Mouse (Mus musculus) intestine, embryonic 15.5 days (tissue): ENCODE measurements around the gene Lrsam1. TPM values are rescaled to one million over a fixed set of nuclear protein-coding genes. Genes with fewer than 3 reads are reported as not detected.

ENCODE experiments used
- ATAC-seq: fragments of 200-750 bp; cut with Nextera tagmentation; 2 replicates; pipeline ENCODE4 v1.8.0; 2017; ENCODE audit warnings: moderate TSS enrichment, moderate library complexity
- H3K27ac ChIP-seq: fragments of 300-500 bp; sonication (generic); 2 replicates; pipeline ENCODE4 v1.5.1; 2015; ENCODE audit warnings: mild to moderate bottlenecking, inconsistent platforms
- H3K27me3 ChIP-seq: fragments of 300-500 bp; sonication (generic); replicated peaks from 2 replicates; pipeline ENCODE4 v1.6.1; 2015; ENCODE audit warnings: inconsistent platforms
- H3K36me3 ChIP-seq: fragments of 300-500 bp; sonication (generic); 2 replicates; pipeline ENCODE4 v1.6.1; 2015; ENCODE audit warnings: inconsistent platforms
- H3K4me1 ChIP-seq: fragments of 300-500 bp; sonication (generic); replicated peaks from 2 replicates; pipeline ENCODE4 v1.6.1; 2015; ENCODE audit warnings: inconsistent platforms
- H3K4me2 ChIP-seq: fragments of 300-500 bp; sonication (generic); replicated peaks from 2 replicates; pipeline ENCODE4 v1.6.1; 2015; ENCODE audit warnings: mild to moderate bottlenecking, inconsistent platforms
- H3K4me3 ChIP-seq: fragments of 300-500 bp; sonication (generic); replicated peaks from 2 replicates; pipeline ENCODE4 v1.5.1; 2015; ENCODE audit warnings: inconsistent platforms
- H3K9ac ChIP-seq: fragments of 300-500 bp; sonication (generic); 2 replicates; pipeline ENCODE4 v1.6.1; 2015; ENCODE audit warnings: inconsistent platforms
- H3K9me3 ChIP-seq: fragments of 300-500 bp; sonication (generic); 2 replicates; pipeline ENCODE4 v1.6.1; 2016; ENCODE audit warnings: inconsistent platforms
- WGBS: fragments of 180-500 bp; shearing (Covaris S2); methylation state at CpG from one replicate; pipeline ENCODE4 v1.1.7; 2015; 5-methylcytosine and 5-hydroxymethylcytosine counted together
- polyA plus RNA-seq: library from polyadenylated mRNA; unstranded; fragments of >200 nt; fragmentation: Nextera tagmentation; extraction: Ambion mirVana; gene quantifications from 2 replicates; pipeline ENCODE4 v1.2.1, GENCODE M21; 2015

Gene Lrsam1
- polyA plus RNA-seq, 1 experiment from 2014 or later: 7.2 TPM

DNA sequence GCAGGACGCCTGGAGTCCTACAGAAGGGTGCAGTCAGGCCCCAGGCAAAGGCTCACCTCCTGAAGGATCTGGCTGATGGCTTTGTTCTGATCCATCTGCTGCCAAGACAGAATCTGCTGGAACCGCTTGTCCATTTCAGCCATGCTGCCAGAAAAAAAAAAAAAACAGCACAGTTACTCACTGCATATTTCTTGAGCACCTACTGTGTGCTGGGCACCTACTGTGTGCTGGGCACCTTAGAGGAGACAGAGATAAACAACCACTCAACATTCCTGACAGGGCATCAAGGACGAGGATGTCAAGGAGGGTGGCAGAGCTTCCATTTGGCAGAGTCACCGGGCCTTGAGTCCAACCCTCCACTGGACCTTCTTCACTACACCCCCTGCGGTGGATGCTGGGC, 22.7 kb downstream of the Lrsam1 start:
- Histone ChIP-seq H3K36me3 (peaks cover 12% of the 10 kb centered on the region; the same call in 1 of the 2 replicates), H3K9ac (no peak overlapping the region), H3K9me3 (no peaks in the 10 kb centered on the region), H3K4me3 (no peak overlapping the region), H3K4me1 (no peaks in the 10 kb centered on the region), H3K4me2 (no peak overlapping the region), H3K27ac (no peak overlapping the region), H3K27me3 (no peaks in the 10 kb centered on the region)
- WGBS: 91% methylated on average over 5 of the region's 5 CpGs
- ATAC-seq: no peak

DNA sequence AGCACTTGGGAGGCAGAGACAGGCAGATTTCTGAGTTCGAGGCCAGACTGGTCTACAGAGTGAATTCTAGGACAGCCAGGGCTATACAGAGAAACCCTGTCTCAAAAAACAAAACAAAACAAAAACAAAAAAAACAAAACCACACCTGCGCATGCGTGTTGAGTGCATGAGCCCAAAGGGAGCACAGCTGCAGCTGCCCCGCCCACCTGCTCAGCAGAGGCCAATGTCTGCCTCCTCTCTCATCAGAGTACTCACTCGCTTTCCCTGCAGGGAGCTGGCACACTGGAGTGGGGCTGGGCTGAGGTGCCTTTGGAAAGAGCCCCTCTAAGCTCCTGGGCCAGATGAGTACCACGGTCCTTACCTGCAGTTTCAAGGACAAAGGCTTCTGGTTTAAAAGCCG, 29.7 kb downstream of the Lrsam1 start:
- Histone ChIP-seq H3K9me3 (no peaks in the 10 kb centered on the region), H3K4me3 (no peak overlapping the region), H3K36me3 (0 out of 2 replicates have a peak, but pooled peaks cover 5% of the 10 kb centered on the region), H3K9ac (no peak overlapping the region), H3K27me3 (no peaks in the 10 kb centered on the region), H3K27ac (no peak overlapping the region), H3K4me1 (no peaks in the 10 kb centered on the region), H3K4me2 (no peak overlapping the region)
- ATAC-seq: no peak
- 77% methylated on average over 7 of the region's 7 CpGs for WGBS

DNA sequence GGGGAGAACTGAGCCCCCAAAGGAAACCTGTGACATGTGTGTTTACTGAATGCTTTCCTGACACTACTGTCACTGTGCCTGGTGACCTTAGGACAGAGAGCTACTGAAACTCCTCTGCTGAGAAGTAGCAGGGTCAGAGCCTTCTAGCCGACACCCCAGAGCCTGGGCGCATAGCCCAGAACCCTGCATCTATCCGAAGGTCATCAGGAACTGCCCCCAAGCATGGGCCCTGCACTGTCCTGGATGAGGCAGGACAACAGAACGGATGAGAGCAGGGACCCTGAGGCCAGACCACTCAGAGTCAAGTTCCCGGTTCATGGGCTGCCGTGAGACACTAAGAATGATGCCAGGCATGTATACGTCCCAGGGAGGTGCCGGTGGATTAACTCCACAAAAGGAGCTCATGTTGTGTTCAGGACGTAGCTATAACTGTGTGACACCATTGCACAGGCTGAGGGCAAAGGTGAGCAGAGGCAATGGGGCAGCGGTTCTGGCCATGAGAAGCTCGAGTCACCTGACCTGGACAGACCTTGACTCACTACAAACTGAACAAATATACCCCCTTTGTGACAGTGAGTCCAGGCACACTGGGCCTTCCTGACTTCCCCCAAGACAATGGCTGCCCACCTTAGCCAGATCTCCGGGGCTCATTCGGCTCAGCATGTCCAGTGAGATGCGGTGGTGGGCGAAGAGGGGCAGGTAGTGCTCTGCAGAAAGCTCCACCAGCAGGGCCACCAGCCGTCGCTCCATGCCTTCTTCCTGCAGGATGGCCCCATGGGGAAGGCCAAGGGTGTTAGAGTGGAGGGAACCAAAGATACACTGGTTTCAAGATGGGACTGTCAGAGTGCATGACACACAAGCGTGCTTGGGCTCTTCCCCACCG, 32.2 kb downstream of the Lrsam1 start:
- no peaks in the 10 kb centered on the region for H3K27me3 ChIP-seq
- H3K4me1 ChIP-seq: no peaks in the 10 kb centered on the region
- no peak overlapping the region for H3K9ac ChIP-seq
- no peaks in the 10 kb centered on the region for H3K9me3 ChIP-seq
- H3K4me2 ChIP-seq: no peak overlapping the region
- peaks cover 13% of the 10 kb centered on the region; the same call in 1 of the 2 replicates for H3K36me3 ChIP-seq
- no peak overlapping the region for H3K4me3 ChIP-seq
- no peak for ATAC-seq
- 85% methylated on average over 19 of the region's 19 CpGs for WGBS
- H3K27ac ChIP-seq: no peak overlapping the region

DNA sequence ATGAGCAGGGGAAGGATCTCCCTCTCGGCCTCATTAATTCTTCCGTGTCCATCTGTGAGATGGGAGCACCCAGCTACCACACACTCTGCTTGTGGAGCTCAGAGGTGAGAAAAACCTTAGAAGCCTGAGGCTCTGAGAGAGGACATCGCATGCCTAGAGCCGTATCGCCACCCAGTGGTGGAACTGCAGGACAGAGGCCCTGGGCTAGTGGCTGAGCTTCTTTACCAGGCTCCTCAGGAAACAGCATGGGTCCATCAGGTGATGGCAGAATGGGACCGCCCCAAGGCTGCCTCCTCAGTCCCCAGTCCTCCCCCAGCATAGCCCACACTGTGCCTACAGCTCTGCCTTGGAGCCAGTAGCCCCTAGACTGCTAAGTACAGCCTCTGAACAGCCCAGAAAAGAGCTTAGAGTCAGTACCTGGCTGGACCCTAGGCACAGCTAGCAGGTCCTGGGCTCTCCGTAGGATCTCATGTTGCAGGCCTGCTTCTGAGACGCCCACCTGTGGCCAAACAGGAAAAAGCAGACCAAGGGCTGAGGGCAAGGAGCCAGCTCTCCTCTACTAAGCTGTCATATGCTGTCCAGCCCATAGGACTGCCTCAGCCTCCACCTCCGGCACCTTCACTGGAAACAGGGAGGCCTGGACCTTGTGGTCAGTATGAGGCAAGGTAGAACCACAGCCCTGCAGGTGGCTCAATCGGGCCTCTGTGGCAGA, 33.0 kb downstream of the Lrsam1 start:
- H3K9me3 ChIP-seq: no peaks in the 10 kb centered on the region
- 34% methylated on average over 10 of the region's 10 CpGs for WGBS
- H3K27me3 ChIP-seq: no peaks in the 10 kb centered on the region
- H3K27ac ChIP-seq: no peak overlapping the region
- H3K4me3 ChIP-seq: no peak overlapping the region
- H3K4me1 ChIP-seq: no peaks in the 10 kb centered on the region
- no peak overlapping the region for H3K9ac ChIP-seq
- no peak overlapping the region for H3K4me2 ChIP-seq
- H3K36me3 ChIP-seq: peaks cover 16% of the 10 kb centered on the region; the same call in 1 of the 2 replicates
- peak; percentile 59 for ATAC-seq

DNA sequence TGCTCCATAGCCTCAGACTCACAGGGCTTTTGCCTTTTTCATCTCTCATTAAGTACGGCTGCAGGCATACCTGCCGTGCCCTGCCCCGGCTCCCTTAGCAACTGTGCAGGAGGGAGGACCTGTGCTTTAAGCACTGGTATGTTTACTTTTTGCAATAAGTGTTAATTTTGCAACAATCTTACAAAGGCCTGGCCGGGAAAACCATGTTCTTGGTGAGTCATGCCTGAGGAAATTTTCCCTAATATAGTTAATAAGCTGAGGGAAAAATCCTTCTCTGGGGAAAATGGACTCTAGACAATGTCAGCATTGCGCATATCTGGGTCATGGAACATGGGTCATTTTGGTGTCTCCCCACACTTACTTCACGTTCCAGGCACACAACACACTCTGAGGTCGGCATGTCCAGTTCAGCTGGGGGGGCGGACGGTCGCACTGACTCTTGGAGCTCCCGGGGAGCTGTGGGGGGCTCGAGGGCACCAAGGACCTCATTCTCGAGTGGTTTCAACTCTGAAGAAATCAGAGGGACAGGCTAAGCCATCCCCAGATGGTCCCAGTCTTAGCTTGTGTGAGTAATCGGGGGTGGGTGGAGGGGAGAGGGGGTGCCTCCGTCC, 33.7 kb downstream of the Lrsam1 start:
- no peaks in the 10 kb centered on the region for H3K4me1 ChIP-seq
- no peaks in the 10 kb centered on the region for H3K27me3 ChIP-seq
- H3K4me3 ChIP-seq: no peak overlapping the region
- H3K9ac ChIP-seq: no peak overlapping the region
- no peaks in the 10 kb centered on the region for H3K9me3 ChIP-seq
- peak; percentile 7; the same call in 1 of the 2 replicates for ATAC-seq
- H3K27ac ChIP-seq: no peak overlapping the region
- peaks cover 13% of the 10 kb centered on the region for H3K36me3 ChIP-seq
- H3K4me2 ChIP-seq: no peak overlapping the region
- 63% methylated on average over 15 of the region's 15 CpGs for WGBS

DNA sequence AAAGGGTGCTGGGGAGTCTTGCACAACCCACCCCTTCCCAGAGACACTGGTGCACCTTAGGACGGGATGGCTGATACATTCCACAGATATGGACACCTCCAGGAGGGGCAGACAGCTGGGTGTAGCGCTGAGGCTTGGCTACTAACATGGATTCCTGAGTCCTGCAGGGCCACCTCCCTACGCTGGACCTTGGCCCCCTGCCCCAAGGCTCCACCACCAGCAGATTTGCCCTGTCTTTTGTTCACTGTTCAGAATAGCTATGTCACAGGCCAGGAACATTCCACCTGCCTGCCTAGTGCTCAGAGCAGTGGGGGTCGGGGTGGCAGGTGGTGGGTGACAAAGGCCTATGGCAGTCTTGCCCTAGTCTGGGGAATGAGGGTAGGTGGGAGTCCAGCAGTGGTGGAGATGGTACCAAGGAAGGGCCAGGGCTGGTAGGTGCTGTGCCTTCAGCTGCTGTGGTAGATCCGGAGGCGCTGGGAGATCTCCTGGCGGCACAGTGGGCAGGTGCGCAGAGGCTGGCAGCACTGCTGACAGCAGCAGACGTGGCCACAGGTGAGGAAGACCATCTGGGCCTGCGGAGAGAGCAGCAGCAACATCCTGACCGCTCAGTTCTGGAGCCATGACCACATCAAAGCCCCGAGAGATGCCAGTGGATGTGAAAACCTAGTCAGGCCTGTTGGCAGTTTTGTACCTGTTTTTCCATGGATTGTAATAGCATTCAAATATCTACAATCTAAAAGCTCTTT, 34.9 kb downstream of the Lrsam1 start:
- Histone ChIP-seq H3K9me3 (no peaks in the 10 kb centered on the region), H3K4me1 (no peaks in the 10 kb centered on the region), H3K36me3 (peaks cover 24% of the 10 kb centered on the region), H3K27ac (no peak overlapping the region), H3K9ac (no peak overlapping the region), H3K4me2 (no peak overlapping the region), H3K27me3 (no peaks in the 10 kb centered on the region), H3K4me3 (no peak overlapping the region)
- no peak for ATAC-seq
- 83% methylated on average over 12 of the region's 12 CpGs for WGBS

DNA sequence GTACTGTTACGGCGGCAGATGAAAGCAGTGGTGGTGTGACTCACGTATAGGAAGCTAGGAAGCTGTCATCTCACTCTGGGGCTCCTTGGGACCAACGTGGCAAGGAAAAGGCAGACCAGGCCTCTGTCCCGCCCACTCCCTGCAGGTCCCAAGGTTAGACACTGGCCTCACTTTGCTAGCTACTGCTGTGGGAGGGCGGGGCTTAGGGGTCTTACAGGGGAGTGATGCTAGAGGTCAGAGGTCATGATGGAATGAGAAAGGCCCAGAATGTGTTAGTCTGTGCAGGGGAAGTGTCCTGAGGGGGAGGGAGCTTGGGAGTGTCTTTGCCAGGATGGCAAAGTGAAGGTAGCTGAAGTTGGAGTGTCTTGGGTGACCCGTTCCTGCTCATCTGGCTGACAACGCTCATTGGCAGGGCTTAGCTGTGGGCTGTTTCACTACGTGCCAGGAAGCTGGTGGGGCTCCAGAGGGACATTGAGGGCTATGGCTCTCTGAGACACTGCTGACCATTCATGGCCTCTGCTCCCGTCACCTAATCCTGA, 37.0 kb downstream of the Lrsam1 start:
- Histone ChIP-seq H3K9ac (no peak overlapping the region), H3K4me2 (no peak overlapping the region), H3K4me3 (no peak overlapping the region), H3K4me1 (no peaks in the 10 kb centered on the region), H3K36me3 (peaks cover 32% of the 10 kb centered on the region), H3K9me3 (no peaks in the 10 kb centered on the region), H3K27ac (no peak overlapping the region), H3K27me3 (no peaks in the 10 kb centered on the region)
- no peak for ATAC-seq
- WGBS: 75% methylated on average over 10 of the region's 10 CpGs

DNA sequence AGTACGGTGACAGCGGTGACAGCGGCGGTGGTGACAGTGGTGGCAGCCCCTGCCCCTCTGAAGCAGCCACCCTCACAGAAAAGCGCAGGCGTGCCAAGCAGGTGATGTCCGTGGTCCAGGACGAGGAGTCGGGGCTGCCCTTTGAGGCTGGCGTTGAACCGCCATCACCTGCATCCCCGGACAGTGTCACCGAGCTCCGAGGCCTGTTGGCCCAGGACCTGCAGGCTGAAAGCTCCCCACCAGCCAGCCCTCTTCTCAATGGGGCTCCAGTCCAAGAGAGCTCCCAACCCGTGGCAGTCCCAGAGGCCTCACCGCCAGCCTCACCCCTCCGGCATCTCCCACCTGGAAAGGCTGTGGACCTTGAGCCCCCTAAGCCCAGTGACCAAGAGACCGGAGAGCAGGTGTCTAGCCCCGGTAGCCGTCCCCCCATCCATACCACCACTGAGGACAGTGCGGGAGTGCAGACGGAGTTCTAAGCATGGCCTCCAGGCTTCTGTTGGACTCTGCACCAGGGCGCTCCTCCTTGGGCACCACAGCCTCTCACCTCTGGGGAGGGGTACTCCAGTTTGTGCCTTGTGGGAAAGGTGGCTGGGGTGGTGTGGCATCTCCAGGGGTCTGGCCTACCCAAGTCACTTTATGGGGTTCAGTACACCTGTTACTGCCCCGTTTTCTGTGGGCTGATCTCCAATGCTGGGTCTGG, 37.7 kb downstream of the Lrsam1 start:
- WGBS: 91% methylated on average over 24 of the region's 24 CpGs
- Histone ChIP-seq H3K4me1 (no peaks in the 10 kb centered on the region), H3K9ac (no peak overlapping the region), H3K27ac (no peak overlapping the region), H3K4me3 (no peak overlapping the region), H3K4me2 (no peak overlapping the region), H3K27me3 (no peaks in the 10 kb centered on the region), H3K36me3 (peaks cover 33% of the 10 kb centered on the region), H3K9me3 (no peaks in the 10 kb centered on the region)
- ATAC-seq: no peak

DNA sequence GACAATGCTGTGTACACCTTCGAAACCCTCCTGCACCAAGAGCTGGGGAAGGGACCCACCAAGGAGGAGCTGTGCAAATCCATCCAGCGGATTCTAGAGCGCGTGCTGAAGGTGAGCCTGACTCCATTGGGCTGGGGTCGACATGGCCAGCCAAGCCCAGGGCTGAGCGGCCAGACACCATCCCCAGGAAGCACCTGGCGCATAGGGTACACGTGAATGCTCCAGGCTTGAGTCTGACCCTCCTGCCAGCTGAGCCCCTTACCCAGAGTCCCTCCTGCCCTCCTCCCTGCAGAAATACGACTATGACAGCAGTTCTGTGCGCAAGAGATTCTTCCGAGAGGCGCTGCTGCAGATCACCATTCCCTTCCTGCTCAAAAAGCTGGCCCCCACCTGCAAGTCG, 38.9 kb downstream of the Lrsam1 start:
- H3K4me1 ChIP-seq: no peaks in the 10 kb centered on the region
- WGBS: 83% methylated on average over 13 of the region's 13 CpGs
- no peak for ATAC-seq
- H3K9me3 ChIP-seq: no peaks in the 10 kb centered on the region
- H3K4me3 ChIP-seq: no peak overlapping the region
- H3K36me3 ChIP-seq: peaks cover 33% of the 10 kb centered on the region
- no peak overlapping the region for H3K9ac ChIP-seq
- no peak overlapping the region for H3K27ac ChIP-seq
- no peak overlapping the region for H3K4me2 ChIP-seq
- no peaks in the 10 kb centered on the region for H3K27me3 ChIP-seq

DNA sequence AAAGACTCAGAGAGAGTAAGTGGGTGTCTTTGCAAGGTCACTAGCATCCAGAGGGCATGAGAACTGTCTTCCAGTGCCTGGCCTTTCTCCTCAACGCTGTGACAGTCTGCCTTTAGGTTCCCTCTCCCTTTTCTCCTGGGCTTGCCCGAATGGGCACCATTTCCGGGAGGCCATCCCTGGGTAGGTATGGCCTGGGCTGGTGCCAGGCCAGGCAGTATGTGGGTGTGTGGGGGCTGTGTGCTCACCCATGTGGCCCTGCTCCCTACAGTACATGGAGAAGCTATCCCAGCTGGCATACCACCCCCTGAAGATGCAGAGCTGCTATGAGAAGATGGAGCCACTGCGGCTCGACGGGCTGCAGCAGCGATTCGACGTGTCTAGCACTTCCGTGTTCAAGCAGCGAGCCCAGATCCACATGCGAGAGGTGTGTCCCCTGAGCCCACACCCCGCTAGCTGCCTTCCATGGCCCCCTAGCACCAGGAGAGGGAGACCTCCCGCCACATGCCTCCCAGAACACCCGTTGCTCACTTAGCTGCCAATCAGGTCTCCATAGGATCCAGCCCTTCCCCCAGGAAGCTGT, 39.5 kb downstream of the Lrsam1 start:
- 87% methylated on average over 15 of the region's 15 CpGs for WGBS

DNA sequence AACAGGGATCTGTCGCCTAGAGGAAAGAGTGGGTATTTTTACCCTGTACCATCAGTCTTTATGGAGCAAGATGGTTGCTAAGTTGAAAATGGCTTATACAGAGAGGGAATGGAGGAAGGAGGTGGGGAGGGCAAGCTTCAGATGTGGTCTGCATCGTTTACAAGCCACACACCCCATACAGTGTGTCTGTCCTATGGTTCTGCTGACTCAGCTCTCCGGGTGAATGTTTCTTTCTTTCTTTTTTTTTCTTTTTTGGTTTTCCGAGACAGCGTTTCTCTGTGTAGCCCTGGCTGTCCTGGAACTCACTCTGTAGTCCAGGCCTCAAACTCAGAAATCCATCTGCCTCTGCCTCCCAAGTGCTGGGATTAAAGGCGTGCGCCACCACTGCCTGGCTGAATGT, 40.2 kb downstream of the Lrsam1 start:
- H3K4me1 ChIP-seq: no peaks in the 10 kb centered on the region
- H3K27ac ChIP-seq: no peak overlapping the region
- 78% methylated on average over 7 of the region's 7 CpGs for WGBS
- no peaks in the 10 kb centered on the region for H3K9me3 ChIP-seq
- peaks cover 34% of the 10 kb centered on the region for H3K36me3 ChIP-seq
- no peak overlapping the region for H3K4me3 ChIP-seq
- ATAC-seq: no peak
- H3K9ac ChIP-seq: no peak overlapping the region
- H3K27me3 ChIP-seq: no peaks in the 10 kb centered on the region
- no peak overlapping the region for H3K4me2 ChIP-seq

More for the DNA sequence above, 39.5 kb downstream of the Lrsam1 start:
- Histone ChIP-seq H3K36me3 (peaks cover 33% of the 10 kb centered on the region), H3K4me3 (no peak overlapping the region), H3K4me1 (no peaks in the 10 kb centered on the region), H3K27ac (no peak overlapping the region), H3K4me2 (no peak overlapping the region), H3K27me3 (no peaks in the 10 kb centered on the region), H3K9me3 (no peaks in the 10 kb centered on the region), H3K9ac (no peak overlapping the region)
- ATAC-seq: no peak
